Mouse (Mus musculus) G1E (cell line): Measurements from ENCODE around the gene Pip5k1a.

Source experiments
- CTCF ChIP-seq: IDR thresholded peaks from 2 replicates; pipeline ENCODE4 v1.5.1; 2012; ENCODE audit warnings: low read depth, low read length, inconsistent platforms, mixed read lengths
- GATA1 ChIP-seq: IDR thresholded peaks from 2 replicates; pipeline ENCODE4 v1.6.1; 2012; ENCODE audit warnings: borderline replicate concordance, low read length, inconsistent platforms, mixed read lengths
- GATA2 ChIP-seq: IDR thresholded peaks from 2 replicates; pipeline ENCODE4 v1.6.1; 2012; ENCODE audit warnings: low read depth, low read length, inconsistent platforms, borderline replicate concordance
- POLR2AphosphoS5 ChIP-seq: IDR thresholded peaks from 2 replicates; pipeline ENCODE4 v1.6.1; 2012; ENCODE audit warnings: low read depth, low read length, inconsistent platforms; ENCODE audit not compliant: insufficient replicate concordance
- TAL1 ChIP-seq: conservative IDR thresholded peaks from 2 replicates; pipeline ENCODE4 v1.6.1; 2012; ENCODE audit warnings: low read depth, low read length, inconsistent platforms, mixed read lengths

DNA sequence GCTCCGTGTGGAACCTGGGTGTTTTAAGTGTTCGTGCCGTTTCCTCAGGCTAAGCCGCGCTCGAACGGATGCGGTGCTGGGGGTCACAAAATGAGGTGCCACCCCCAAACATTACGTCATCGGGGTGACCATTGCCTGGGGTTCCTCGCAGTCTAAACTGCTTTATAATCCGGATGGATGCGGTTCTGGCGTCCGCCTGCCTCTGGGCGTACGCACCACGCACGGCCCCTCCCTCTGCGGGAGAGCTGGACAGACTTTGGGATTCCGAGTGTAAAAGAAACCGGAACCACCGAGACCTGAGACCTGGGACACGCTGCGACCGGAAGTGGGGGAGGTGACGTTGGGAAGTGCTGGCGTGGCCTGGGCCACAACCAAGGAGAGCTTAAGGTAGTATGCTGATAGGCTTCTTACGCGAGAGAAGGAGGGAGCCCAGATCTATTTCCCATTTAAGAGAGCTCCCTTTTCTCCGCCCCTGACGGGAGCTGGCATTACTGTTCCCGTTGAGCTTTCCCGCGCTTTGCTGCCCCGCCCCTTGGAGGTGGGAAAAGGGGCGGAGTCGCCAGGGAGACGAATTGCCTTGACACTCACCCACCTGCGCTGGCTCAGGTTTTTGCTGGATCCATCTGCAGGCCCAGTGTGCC, 90.7 kb downstream of the Pip5k1a start:
- TF ChIP-seq TAL1 (no peak), POLR2AphosphoS5 (no peak; the same call in 1 of the 2 replicates), CTCF (no peak), GATA1 (no peak), GATA2 (no peak)
